Comparison of ENCODE assay signal across 12 mouse cellular contexts in genomic region chr13:113821891-113822290, GRCm38 (mm10). TPM values are rescaled to one million over a fixed set of nuclear protein-coding genes. Genes with fewer than 3 reads are reported as not detected.
A peak's percentile ranks its signal among the peaks of the same experiment; 100 is the strongest.
DNase-seq lines count a peak whose midpoint lies in the region; ATAC-seq lines count a peak whose summit lies in the region.
"Had no signal": no experiment of that assay in that cellular context is flagged by ENCODE, and none has a peak within 500 bp of the region (broad histone marks: within the 10 kb centered on the region; RNA-seq: fewer than 3 reads in every experiment).

No protein-coding gene starts in this region.

- no peak overlapping the region for H3K4me2 ChIP-seq in midbrain, embryonic 11.5 days
- H3K4me2 ChIP-seq in midbrain, embryonic 16.5 days (ENCODE audit: low read length) = no peak overlapping the region
- H3K4me2 ChIP-seq: embryonic facial prominence, embryonic 13.5 days had no signal

- no peak overlapping the region for H3K9ac ChIP-seq in midbrain, embryonic 11.5 days (ENCODE audit: low read length)
- no peak overlapping the region for H3K9ac ChIP-seq in midbrain, embryonic 16.5 days (ENCODE audit: low read depth, low read length)
- H3K9ac ChIP-seq: embryonic facial prominence, embryonic 13.5 days had no signal

- no peaks in the 10 kb centered on the region for H3K36me3 ChIP-seq in midbrain, embryonic 11.5 days (ENCODE audit: control insufficient read depth, insufficient read depth, low read length)
- H3K36me3 ChIP-seq in midbrain, embryonic 16.5 days (ENCODE audit: control insufficient read depth, insufficient read depth, low read length) = no peaks in the 10 kb centered on the region
- H3K36me3 ChIP-seq: embryonic facial prominence, embryonic 13.5 days had no signal

- no peaks in the 10 kb centered on the region for H3K9me3 ChIP-seq in midbrain, embryonic 11.5 days (ENCODE audit: control insufficient read depth, low read length)
- no peaks in the 10 kb centered on the region for H3K9me3 ChIP-seq in midbrain, embryonic 16.5 days (replicated peaks; ENCODE audit: control insufficient read depth, low read length, poor library complexity, severe bottlenecking)
- H3K9me3 ChIP-seq: embryonic facial prominence, embryonic 13.5 days had no signal

- H3K27me3 ChIP-seq in midbrain, embryonic 11.5 days (ENCODE audit: control insufficient read depth, insufficient read depth, low read length) = no peaks in the 10 kb centered on the region
- no peaks in the 10 kb centered on the region for H3K27me3 ChIP-seq in midbrain, embryonic 16.5 days (ENCODE audit: control insufficient read depth, insufficient read depth, low read depth, low read length)
- H3K27me3 ChIP-seq: embryonic facial prominence, embryonic 13.5 days had no signal

- WGBS in midbrain, embryonic 11.5 days = 92% methylated on average over 12 of the region's 12 CpGs
- WGBS in midbrain, embryonic 16.5 days = 84% methylated on average over 12 of the region's 12 CpGs

- no peaks in the 10 kb centered on the region for H3K4me1 ChIP-seq in midbrain, embryonic 11.5 days (ENCODE audit: control insufficient read depth, insufficient read depth, low read length)
- H3K4me1 ChIP-seq in midbrain, embryonic 16.5 days (ENCODE audit: control insufficient read depth, insufficient read depth, low read length) = no peaks in the 10 kb centered on the region

- H3K4me3 ChIP-seq in midbrain, embryonic 11.5 days (ENCODE audit: low read depth, low read length) = no peak overlapping the region
- no peak overlapping the region for H3K4me3 ChIP-seq in midbrain, embryonic 16.5 days (ENCODE audit: low read depth, low read length)
- H3K4me3 ChIP-seq: embryonic facial prominence, embryonic 13.5 days had no signal

- intact Hi-C loops in heart, postnatal 10 days (cut with DNase I) = no loop called here

- peak; percentile 16 to 21 for DNase-seq in cerebellum, adult 18-20 months
- DNase-seq in cerebellum, postnatal 4 days (ENCODE audit: low spot score in 2 of 2) = no peak
- peak; percentile 47 for DNase-seq in midbrain, embryonic 11.5 days (ENCODE audit: low spot score, missing footprints)
- peak; percentile 58 to 78 for DNase-seq in left cerebral cortex, adult 9 months (ENCODE audit: low spot score in 2 of 2)
- DNase-seq in telencephalon, adult 2 months (ENCODE audit: low read depth, low spot score) = peak; percentile 79
- no peak for DNase-seq in heart, postnatal 10 days
- DNase-seq in yolk sac, embryonic 10.5 days (ENCODE audit: low spot score) = no peak
- DNase-seq: gastrocnemius, postnatal 25 days; heart, postnatal 36 days; kidney, adult 9 months had no signal

- H3K27ac ChIP-seq in midbrain, embryonic 11.5 days (ENCODE audit: low read depth, low read length) = no peak overlapping the region
- no peak overlapping the region for H3K27ac ChIP-seq in midbrain, embryonic 16.5 days (ENCODE audit: low read length)
- H3K27ac ChIP-seq: embryonic facial prominence, embryonic 13.5 days had no signal

- no peak for ATAC-seq in midbrain, embryonic 11.5 days (ENCODE audit: low FRiP score)
- ATAC-seq in midbrain, embryonic 16.5 days = no peak

RNA-seq across cellular contexts. Expression of gene Arl15, which starts 27.6 kb away (rescaled TPM):
- 13.6 and 15.8 TPM in 2 replicates for polyA plus RNA-seq in midbrain, embryonic 11.5 days (2014; fragmentation: Nextera tagmentation; extraction: Ambion mirVana)
- polyA plus RNA-seq in midbrain, embryonic 16.5 days (2015; fragmentation: Nextera tagmentation; extraction: Ambion mirVana) = 17.4 and 18.7 TPM in 2 replicates
- total RNA-seq in heart, postnatal 10 days (2021) = 10 to 100 TPM; 15.9 to 18.0 TPM

Comparison
In these comparisons a context has a peak if more than half of its experiments do, and no peak if none do; other contexts are left out.
1. DNase-seq: peak in cerebellum, adult 18-20 months (2 of 2), midbrain, embryonic 11.5 days (single experiment), left cerebral cortex, adult 9 months (2 of 2) and telencephalon, adult 2 months (single experiment); none in cerebellum, postnatal 4 days (0 of 2), heart, postnatal 10 days (0 of 2) and yolk sac, embryonic 10.5 days (single experiment).